Mouse (Mus musculus) thymus, postnatal 4 days (tissue): ENCODE measurements around the gene Plcb4.

Experiments used
- DNase-seq: peaks from one replicate; pipeline ENCODE4 v3.0.0; 2021

Plcb4 gene

DNA sequence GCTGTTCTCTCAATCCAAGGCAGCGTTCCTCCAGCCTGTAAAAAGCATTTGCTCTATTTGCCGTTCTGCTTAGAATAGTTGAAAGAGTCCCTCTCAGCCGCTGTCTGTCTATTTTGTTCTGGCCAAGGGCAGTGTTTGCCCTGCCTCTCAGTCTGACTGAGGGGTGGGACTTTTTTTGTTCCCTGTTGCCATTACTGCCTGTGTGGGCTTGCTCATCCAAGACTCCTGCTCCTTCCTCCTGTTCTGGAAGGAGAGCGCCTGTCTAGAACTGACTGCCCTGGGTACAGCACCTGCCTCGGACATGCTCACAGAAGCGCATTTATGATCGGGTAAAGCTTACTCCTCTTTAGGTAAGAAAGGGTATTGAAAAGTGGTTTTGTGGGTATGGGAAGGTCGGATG, 105.9 kb downstream of the Plcb4 start:
- no peak for DNase-seq

DNA sequence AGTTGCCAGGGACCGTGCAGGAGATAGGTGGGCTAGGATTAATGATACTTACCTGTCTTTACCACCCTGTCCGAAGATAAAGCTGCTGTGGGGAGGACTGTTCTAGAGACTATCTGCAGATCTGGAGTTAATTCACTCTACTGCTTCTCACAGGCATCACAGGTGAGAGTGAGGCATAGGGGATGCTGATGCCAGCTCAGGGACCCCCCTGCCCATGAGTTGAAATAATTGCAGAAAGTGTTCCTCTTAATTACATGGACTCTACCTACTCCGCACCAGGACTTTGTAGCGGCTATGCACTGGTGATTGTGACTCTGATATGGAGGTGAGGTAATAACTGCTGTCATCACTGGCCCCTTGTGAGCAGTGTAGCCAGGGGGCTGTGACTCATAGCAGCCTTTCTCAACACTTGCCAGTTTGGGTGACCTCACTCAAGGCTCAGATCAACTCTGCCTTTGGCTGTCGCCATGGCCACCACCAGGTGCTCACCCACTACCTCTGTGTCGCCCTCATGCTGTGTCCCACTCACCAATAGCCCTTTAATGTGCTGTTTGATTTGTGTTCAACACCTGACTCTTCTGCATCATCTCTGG, 107.8 kb downstream of the Plcb4 start:
- no peak for DNase-seq

DNA sequence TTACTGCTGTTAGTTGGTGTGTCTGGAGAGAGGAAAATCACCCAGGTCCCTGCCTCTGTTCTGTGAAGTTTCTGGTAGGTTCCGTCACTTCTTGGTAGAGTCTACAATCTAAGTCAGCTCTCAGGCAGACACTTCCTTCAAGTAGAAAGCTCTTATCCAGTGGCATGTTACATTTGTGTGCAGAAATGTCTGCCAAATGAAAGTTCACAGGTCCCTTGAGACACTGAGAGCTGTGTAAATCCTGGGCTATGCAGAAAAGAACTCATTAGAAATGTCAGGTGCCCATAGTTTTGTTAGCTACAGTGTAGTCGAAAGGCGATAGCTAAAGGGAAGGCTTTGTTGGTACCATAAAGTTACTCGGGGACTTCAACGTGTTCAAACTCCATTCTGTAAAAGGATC, 108.7 kb downstream of the Plcb4 start:
- DNase-seq = no peak

DNA sequence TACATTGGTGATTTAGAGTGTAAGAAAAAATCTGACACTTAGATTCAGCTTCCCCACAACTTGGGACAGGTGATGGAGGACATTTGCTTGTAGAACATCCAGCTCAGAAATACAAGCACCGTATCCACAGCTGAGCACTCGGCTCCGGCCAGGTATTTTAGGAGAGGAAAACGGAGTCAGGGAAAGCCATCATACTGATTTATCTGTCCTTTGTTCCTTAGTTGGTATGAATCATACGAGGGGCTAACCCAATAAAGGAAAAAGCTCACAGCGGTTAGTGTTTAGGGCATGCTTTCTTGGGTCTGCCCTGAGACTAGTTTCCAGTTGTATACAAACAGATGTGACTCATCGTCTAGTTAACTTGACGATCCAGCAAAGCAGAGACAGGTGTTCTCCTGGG, 110.9 kb downstream of the Plcb4 start:
- DNase-seq = no peak

DNA sequence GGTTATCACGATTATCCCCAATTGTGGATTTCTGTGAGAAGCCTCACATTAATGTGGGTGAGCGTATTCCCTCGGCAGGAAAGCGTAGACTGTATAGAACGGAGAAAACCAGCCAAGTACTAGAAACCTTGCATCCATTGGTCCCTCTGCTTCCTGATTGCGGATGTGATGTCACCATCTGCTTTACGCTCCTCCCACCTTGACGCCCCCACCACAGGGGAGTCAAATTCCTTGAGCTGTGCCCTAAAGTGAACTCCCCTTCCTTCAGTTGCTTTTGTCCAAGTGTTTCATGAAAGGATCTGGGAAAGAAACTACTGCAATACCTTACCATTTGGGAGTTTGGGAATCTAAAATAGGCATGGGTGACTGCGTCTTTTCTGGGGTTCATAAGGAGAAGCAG, 111.4 kb downstream of the Plcb4 start:
- DNase-seq = no peak

DNA sequence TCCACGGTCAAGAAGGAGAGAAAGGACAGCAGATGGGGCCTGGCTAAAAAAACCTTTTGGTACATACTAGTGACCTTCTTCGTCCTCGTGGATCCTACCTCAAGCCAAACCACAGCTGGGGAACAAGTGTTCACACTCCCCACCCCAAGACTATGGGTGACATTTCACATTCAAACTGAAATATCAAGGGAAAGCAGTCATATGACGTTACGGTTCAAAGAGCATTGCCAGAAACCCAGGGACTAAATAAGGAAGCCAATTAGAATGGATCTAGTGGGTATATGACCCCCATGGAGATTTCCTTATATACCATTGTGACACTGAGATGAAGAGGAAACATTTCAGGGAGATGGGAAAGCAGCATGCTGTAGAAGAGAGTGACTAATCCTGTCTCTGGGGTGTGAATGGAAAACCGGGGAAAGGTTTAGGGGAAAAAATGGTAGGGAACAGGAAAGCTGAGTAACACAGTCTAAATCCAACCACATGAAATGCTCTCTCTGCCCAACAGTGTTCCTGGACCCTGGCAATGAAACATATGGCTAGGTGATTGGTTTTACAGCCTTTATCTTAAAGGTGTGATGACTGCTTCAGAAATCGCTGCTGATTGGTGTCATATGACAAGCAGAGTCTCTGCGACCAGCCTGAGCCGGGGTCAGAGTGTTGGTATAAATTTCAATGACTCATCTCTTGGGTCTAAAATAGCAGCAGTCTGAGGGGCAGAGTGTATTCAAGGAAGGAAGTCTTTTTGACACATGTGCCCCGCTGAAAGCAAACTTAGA, 114.6 kb downstream of the Plcb4 start:
- DNase-seq = no peak

DNA sequence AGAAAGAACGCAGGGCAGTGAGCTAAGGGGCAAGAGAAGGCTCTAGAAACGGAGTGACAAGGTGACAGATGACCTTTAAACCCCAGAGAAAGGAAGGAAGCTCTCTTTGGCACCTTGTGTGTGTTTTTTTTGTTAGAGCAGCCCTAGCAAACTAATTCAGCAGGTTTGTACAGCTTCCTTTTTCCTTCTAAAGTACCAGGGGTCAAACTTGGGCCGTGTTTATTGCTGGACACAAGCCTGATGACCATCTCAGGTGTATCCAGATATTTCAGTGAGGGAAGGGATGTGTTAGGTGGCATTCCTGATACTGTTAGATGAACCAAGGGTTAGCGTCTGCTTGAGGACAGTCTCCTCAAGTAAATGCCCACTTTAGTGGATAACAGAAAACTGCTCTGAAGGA, 116.2 kb downstream of the Plcb4 start:
- DNase-seq = no peak

- no peak for DNase-seq
Measured at GRCm38 (mm10) chr2:135776131-135776775, 117.4 kb downstream of the Plcb4 start.

- DNase-seq = no peak
Measured at GRCm38 (mm10) chr2:135781391-135781790, 122.6 kb downstream of the Plcb4 start.

DNA sequence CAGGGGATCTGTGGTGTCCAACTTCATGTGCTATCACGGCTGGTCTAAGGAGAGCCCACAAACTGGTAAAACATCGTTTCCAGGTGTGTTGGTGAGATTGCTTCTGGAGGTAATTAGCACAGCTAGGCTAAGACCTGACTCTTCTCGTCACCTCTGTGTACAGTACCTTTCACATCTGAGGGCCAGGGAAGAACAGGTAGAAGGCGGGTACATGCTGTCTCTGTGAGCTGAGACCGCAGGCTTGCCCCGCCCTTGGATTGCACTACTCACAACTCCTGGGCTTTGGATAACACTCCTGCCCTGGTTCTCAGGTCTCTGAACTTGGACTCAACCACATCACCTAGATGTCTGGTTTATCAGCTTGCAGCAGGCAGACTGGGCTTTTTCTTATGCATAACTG, 128.6 kb downstream of the Plcb4 start:
- no peak for DNase-seq

GRCm38 (mm10) chr2:135792907-135793306, 134.1 kb downstream of the Plcb4 start:
- no peak for DNase-seq

GRCm38 (mm10) chr2:135796684-135797083, 137.9 kb downstream of the Plcb4 start:
- DNase-seq = no peak

- DNase-seq = peak; percentile 18
Measured at GRCm38 (mm10) chr2:135797677-135798546, 139.1 kb downstream of the Plcb4 start.

DNA sequence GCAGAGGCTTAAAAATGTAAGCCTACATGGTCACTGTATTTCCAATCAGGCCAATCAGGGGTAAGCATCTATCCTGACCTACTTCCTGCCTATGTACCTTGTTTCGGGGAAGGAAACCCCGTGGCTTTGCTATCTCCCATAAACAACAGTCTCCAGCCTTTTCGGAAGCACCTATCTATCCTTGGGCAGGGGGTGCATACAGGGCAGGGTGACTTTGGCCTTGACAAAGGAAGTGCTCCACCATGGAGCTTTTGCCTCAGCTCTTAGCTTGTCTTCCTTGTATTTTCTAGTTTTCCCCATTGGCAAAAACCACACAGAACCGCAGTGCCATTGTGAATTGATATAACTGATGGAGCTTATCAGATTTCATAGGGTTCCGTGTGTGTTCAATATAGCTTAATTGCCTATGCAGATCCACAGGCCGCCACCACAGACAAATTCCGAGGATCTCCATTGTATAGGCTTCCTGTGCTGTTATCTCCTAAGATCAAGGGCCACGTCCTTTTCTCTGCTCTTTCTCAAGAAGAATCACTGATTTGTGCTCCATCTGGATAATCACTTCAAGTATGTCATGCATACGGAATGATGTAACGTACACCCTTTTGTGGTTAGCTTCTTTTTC, 140.4 kb downstream of the Plcb4 start:
- DNase-seq = no peak

DNA sequence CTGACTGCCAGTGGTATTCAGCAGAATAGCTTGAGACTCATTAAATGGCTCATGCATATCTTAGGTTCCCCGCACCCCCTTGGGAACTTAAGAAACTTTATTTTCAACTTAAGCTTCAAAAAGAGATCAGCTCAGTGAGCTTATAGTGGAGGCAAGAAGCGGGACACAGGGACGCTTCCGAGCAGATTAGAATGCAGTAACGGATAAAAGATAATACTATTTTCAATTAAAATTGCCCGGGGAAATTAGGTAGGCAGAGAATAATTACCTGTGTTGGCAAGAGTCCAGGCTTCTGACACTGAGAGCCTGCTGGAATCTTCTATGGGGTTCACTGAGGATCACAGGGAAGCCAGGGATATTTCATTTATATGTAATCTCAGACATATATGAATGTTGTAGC, 141.6 kb downstream of the Plcb4 start:
- DNase-seq = no peak

DNA sequence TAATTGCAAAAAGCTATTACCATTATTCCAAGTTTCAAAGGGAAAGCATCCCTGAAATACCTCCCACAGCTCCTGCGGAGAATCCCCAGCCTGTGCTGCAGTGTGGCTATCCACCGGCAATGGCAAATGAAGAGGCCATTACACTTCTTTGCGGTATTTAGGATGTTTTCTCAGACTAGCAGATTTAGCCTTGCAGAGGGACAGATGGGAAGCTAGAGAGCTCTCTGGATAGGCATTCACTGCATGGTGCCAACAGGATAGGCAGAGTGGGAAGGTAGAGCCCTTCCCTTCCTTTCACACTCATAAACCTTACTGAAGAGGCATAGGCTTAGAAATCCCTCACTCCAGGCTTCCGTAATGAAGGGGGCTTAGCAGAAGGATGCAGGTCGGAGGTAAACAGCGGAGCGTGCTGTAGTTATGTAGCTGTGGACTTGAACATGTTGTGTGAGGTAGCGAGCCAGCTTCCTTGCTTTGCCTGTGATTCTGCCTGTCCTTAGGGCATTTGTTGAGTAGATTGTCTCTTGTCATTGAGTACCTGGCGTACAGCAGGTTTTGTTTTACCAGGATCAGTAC, 144.2 kb downstream of the Plcb4 start:
- no peak for DNase-seq

GRCm38 (mm10) chr2:135805748-135806685, 147.2 kb downstream of the Plcb4 start:
- no peak for DNase-seq

DNA sequence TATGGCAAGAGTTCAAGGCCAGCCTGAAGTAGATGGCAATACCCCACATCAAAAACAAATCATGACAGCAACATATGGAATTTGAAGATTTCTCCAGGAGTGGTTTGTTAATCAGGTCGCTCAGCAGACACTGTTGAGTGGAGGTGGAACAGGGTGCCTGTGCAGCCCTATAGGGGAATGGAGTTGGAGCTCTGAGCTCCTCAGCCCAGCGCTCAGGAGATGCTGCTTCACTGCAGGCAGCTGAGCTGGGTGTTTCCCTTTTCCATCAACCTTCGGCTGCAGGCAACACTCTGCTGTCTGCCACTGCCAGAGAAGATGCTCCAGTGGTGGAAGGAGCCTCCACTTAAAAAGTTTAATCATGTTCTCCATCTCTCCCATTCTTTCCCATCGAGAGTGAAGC, 149.5 kb downstream of the Plcb4 start:
- no peak for DNase-seq

- no peak for DNase-seq
Measured at GRCm38 (mm10) chr2:135810841-135811240, 152.0 kb downstream of the Plcb4 start.

- DNase-seq = no peak
Measured at GRCm38 (mm10) chr2:135811453-135812101, 152.8 kb downstream of the Plcb4 start.
